Mouse (Mus musculus): ENCODE results near the gene Zfp949. TPM values are rescaled to one million over a fixed set of nuclear protein-coding genes. Genes with fewer than 3 reads are reported as not detected.
A peak's percentile ranks its signal among the peaks of the same experiment; 100 is the strongest.
"Not testable (repeated sequence)": the region's sequence is repeated elsewhere in the genome, so short reads cannot be mapped to it uniquely, and the experiment has no call there.

Gene Zfp949
- total and polyA plus RNA-seq, 2 experiments from 2014 or later, result 13.5 to 25.0 TPM

GRCm38 (mm10) chr9:88553071-88553470, 5.3 kb downstream of the Zfp949 start:
- TF ChIP-seq CTCF (IDR thresholded peaks at IDR 0.05; ENCODE audit: low read depth), result no peak
- Histone ChIP-seq H3K4me2 (ENCODE audit: low read depth) (no peak overlapping the region), H3K36me3 (ENCODE audit: insufficient read depth) (peaks cover 20% of the 10 kb centered on the region), H3K4me1 (ENCODE audit: insufficient read depth) (0 out of 2 replicates have a peak, but pooled peaks cover 12% of the 10 kb centered on the region), H3K27me3 (ENCODE audit: insufficient read depth, low read length) (no peaks in the 10 kb centered on the region), H3K9ac (no peak overlapping the region), H3K9me3 (ENCODE audit: low read length) (no peaks in the 10 kb centered on the region), H3K4me3 (ENCODE audit: low read depth, low read length) (no peak overlapping the region), H3K27ac (ENCODE audit: low read depth, low read length) (no peak overlapping the region)
- DNase-seq (no peak), ATAC-seq (no peak)
- 97% methylated on average over 14 of the region's 14 CpGs for WGBS

GRCm38 (mm10) chr9:88558146-88558545, 10.3 kb downstream of the Zfp949 start:
- Histone ChIP-seq H3K4me1 (ENCODE audit: insufficient read depth) (no peaks in the 10 kb centered on the region), H3K27ac (ENCODE audit: low read depth, low read length) (no peak overlapping the region), H3K9ac (no peak overlapping the region), H3K4me2 (ENCODE audit: low read depth) (no peak overlapping the region), H3K9me3 (ENCODE audit: low read length) (no peaks in the 10 kb centered on the region), H3K27me3 (ENCODE audit: insufficient read depth, low read length) (no peaks in the 10 kb centered on the region), H3K4me3 (ENCODE audit: low read depth, low read length) (no peak overlapping the region), H3K36me3 (ENCODE audit: insufficient read depth) (peaks cover 31% of the 10 kb centered on the region)
- 69% methylated on average over 4 of the region's 4 CpGs for whole genome bisulfite sequencing
- no peak for ATAC-seq
- no peak for DNase-seq
- no peak for TF ChIP-seq CTCF (IDR thresholded peaks at IDR 0.05; ENCODE audit: low read depth)

GRCm38 (mm10) chr9:88561476-88561875, 13.7 kb downstream of the Zfp949 start:
- not testable (repeated sequence) for ATAC-seq; H3K9ac ChIP-seq; H3K4me1 ChIP-seq (ENCODE audit: insufficient read depth); DNase-seq; H3K4me2 ChIP-seq (ENCODE audit: low read depth); H3K27ac ChIP-seq (ENCODE audit: low read depth, low read length); H3K27me3 ChIP-seq (ENCODE audit: insufficient read depth, low read length); H3K4me3 ChIP-seq (ENCODE audit: low read depth, low read length); H3K9me3 ChIP-seq (ENCODE audit: low read length)
- peaks cover 31% of the 10 kb centered on the region; the same call in 1 of the 2 replicates for H3K36me3 ChIP-seq (ENCODE audit: insufficient read depth)
- WGBS, result 92% methylated on average over 2 of the region's 2 CpGs

DNA sequence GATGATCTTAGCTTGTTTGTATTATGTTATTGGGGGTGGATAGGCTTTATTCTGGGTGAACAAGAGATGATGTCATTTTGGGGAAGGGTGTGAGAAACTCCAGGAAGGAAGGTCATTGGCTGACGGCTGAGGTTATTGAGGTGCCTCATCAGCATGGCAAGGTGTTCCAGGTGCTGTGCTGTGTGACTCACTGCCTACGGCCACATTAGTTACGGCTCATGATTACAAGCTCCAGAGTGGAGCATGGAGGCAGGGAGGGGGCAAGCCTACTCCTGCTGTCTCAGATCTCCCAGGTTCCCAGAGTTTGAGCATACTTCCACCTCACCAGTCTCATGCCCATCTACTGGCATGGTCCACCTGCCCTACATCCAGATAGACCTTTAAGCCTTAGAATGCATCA, 22.7 kb downstream of the Zfp949 start:
- Histone ChIP-seq H3K36me3 (ENCODE audit: insufficient read depth) (peaks cover 37% of the 10 kb centered on the region), H3K9me3 (ENCODE audit: low read length) (peaks cover 13% of the 10 kb centered on the region)
- not testable (repeated sequence) for H3K27ac ChIP-seq (ENCODE audit: low read depth, low read length); H3K9ac ChIP-seq; ATAC-seq; DNase-seq; H3K4me2 ChIP-seq (ENCODE audit: low read depth); H3K4me3 ChIP-seq (ENCODE audit: low read depth, low read length); H3K4me1 ChIP-seq (ENCODE audit: insufficient read depth); H3K27me3 ChIP-seq (ENCODE audit: insufficient read depth, low read length)
- WGBS, result 97% methylated on average over 3 of the region's 3 CpGs

DNA sequence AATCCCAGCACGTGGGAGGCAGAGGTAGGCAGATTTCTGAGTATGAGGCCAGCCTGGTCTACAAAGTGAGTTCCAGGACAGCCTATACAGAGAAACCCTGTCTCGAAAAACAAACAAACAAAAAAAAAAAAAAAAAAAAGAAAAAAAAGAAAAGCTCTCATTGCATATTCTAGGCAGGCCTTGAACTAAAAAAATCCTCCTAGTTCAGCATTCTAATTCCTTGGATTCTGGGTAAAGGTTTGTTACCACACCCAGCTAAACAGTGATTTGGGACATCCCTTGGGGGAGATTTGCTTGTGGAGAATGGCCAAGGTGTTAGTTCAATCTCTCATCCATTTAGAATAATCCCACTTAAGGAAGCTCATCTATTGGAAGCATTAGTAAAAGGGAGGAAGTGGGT, 32.8 kb downstream of the Zfp949 start, which contains the start of gene Trim43a:
Gene Trim43a (plus strand): TSS at position 301 of the 400 bp plus-strand sequence.
- H3K27me3 ChIP-seq (ENCODE audit: insufficient read depth, low read length); H3K36me3 ChIP-seq (ENCODE audit: insufficient read depth); H3K27ac ChIP-seq (ENCODE audit: low read depth, low read length); H3K4me2 ChIP-seq (ENCODE audit: low read depth); H3K9me3 ChIP-seq (ENCODE audit: low read length); H3K9ac ChIP-seq; DNase-seq; H3K4me3 ChIP-seq (ENCODE audit: low read depth, low read length); H3K4me1 ChIP-seq (ENCODE audit: insufficient read depth); ATAC-seq: not testable (repeated sequence)
- 74% methylated on average over 2 of the region's 2 CpGs for WGBS

DNA sequence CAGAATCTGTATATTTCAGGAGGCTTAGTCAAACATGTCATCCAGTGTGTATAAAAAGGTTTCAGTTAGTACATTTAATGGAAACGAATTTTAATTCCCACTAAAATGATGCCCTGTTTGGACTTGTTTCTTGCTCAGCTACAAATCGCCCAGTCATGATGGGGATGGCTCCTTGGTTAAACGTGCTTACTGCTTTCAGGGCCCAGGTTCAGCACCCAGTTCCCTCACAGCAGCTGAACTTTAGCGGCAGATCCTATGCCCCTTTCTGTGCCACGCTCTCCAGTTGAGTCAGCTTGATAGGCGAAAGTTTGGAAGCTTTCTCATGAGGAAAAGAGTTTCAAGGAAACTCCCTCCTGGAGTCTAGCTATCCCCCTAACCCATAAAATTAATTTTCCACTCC, 45.9 kb downstream of the Zfp949 start:
- H3K9ac ChIP-seq; H3K9me3 ChIP-seq (ENCODE audit: low read length); H3K4me1 ChIP-seq (ENCODE audit: insufficient read depth); H3K27ac ChIP-seq (ENCODE audit: low read depth, low read length); DNase-seq; ATAC-seq; H3K36me3 ChIP-seq (ENCODE audit: insufficient read depth); H3K4me2 ChIP-seq (ENCODE audit: low read depth); H3K27me3 ChIP-seq (ENCODE audit: insufficient read depth, low read length); H3K4me3 ChIP-seq (ENCODE audit: low read depth, low read length): not testable (repeated sequence)
- WGBS, result 84% methylated on average over 6 of the region's 6 CpGs

GRCm38 (mm10) chr9:88599206-88600162, 51.7 kb downstream of the Zfp949 start:
- Histone ChIP-seq H3K4me2 (ENCODE audit: low read depth) (peak overlapping the region; percentile 50), H3K9ac (peak overlapping the region; percentile 44), H3K4me3 (ENCODE audit: low read depth, low read length) (peak overlapping the region; percentile 30)
- DNase-seq, result peak; percentile 96
- H3K27me3 ChIP-seq (ENCODE audit: insufficient read depth, low read length); H3K27ac ChIP-seq (ENCODE audit: low read depth, low read length); H3K36me3 ChIP-seq (ENCODE audit: insufficient read depth); H3K9me3 ChIP-seq (ENCODE audit: low read length); H3K4me1 ChIP-seq (ENCODE audit: insufficient read depth): not testable (repeated sequence)
- ATAC-seq, result peak; percentile 99
- WGBS, result 6% methylated on average over 48 of the region's 50 CpGs

Other genes with a start within 250 kb of the Zfp949 start
- gene Nt5e, start 220.8 kb upstream of the Zfp949 start, total RNA-seq (2014; rRNA removed), result 3.8 and 5.3 TPM in 2 replicates
- 1.4 and 1.5 TPM in 2 replicates for gene Nt5e, start 220.8 kb upstream of the Zfp949 start, polyA plus RNA-seq (2015; fragmentation: Nextera tagmentation; extraction: Ambion mirVana)
- gene Snx14, start 109.1 kb upstream of the Zfp949 start, total RNA-seq (2014; rRNA removed), result 30.2 and 31.3 TPM in 2 replicates
- 17.8 and 25.3 TPM in 2 replicates for gene Snx14, start 109.1 kb upstream of the Zfp949 start, polyA plus RNA-seq (2015; fragmentation: Nextera tagmentation; extraction: Ambion mirVana)
- gene Gm20537, start 91.4 kb upstream of the Zfp949 start, total RNA-seq (2014; rRNA removed), result 0.38 and 2.2 TPM in 2 replicates
- gene Gm20537, start 91.4 kb upstream of the Zfp949 start, polyA plus RNA-seq (2015; fragmentation: Nextera tagmentation; extraction: Ambion mirVana), result not detected in 2 replicates
- 138 and 149 TPM in 2 replicates for gene Syncrip, start 65.4 kb upstream of the Zfp949 start, total RNA-seq (2014; rRNA removed)
- gene Syncrip, start 65.4 kb upstream of the Zfp949 start, polyA plus RNA-seq (2015; fragmentation: Nextera tagmentation; extraction: Ambion mirVana), result 82.5 and 86.4 TPM in 2 replicates
- 0.08 TPM in 1 of 2 replicates, not detected in the other for gene Trim43a, start 32.9 kb downstream of the Zfp949 start, total RNA-seq (2014; rRNA removed)
- 0.13 TPM in 1 of 2 replicates, not detected in the other for gene Trim43a, start 32.9 kb downstream of the Zfp949 start, polyA plus RNA-seq (2015; fragmentation: Nextera tagmentation; extraction: Ambion mirVana)
- 11.2 and 14.8 TPM in 2 replicates for gene Mthfsl, start 172.3 kb downstream of the Zfp949 start, total RNA-seq (2014; rRNA removed)
- gene Mthfsl, start 172.3 kb downstream of the Zfp949 start, polyA plus RNA-seq (2015; fragmentation: Nextera tagmentation; extraction: Ambion mirVana), result 41.8 and 52.8 TPM in 2 replicates
- 0.62 TPM in 1 of 2 replicates, not detected in the other for gene Bcl2a1d, start 183.9 kb downstream of the Zfp949 start, total RNA-seq (2014; rRNA removed)
- gene Bcl2a1d, start 183.9 kb downstream of the Zfp949 start, polyA plus RNA-seq (2015; fragmentation: Nextera tagmentation; extraction: Ambion mirVana), result not detected in 2 replicates

Data from forebrain, postnatal 0 days (tissue).